Mouse (Mus musculus) neural tube, embryonic 15.5 days (tissue): ENCODE measurements around the gene Ccdc144b. TPM values are rescaled to one million over a fixed set of nuclear protein-coding genes. Genes with fewer than 3 reads are reported as not detected.

Experiments
- ATAC-seq: fragments of 200-750 bp; cut with Nextera tagmentation; 2 replicates; pipeline ENCODE4 v1.8.0; 2017; ENCODE audit warnings: mild to moderate bottlenecking, moderate TSS enrichment, moderate library complexity; ENCODE audit not compliant: low FRiP score
- H3K27ac ChIP-seq: fragments of 300-500 bp; sonication (generic); replicated peaks from 2 replicates; pipeline ENCODE4 v1.5.1; 2015; ENCODE audit warnings: mild to moderate bottlenecking, inconsistent platforms
- H3K27me3 ChIP-seq: fragments of 300-500 bp; sonication (generic); replicated peaks from 2 replicates; pipeline ENCODE4 v1.6.1; 2015; ENCODE audit warnings: inconsistent platforms
- H3K36me3 ChIP-seq: fragments of 300-500 bp; sonication (generic); 2 replicates; pipeline ENCODE4 v1.6.1; 2015; ENCODE audit warnings: inconsistent platforms
- H3K4me1 ChIP-seq: fragments of 300-500 bp; sonication (generic); 2 replicates; pipeline ENCODE4 v1.6.1; 2015; ENCODE audit warnings: inconsistent platforms
- H3K4me2 ChIP-seq: fragments of 300-500 bp; sonication (generic); 2 replicates; pipeline ENCODE4 v1.6.1; 2015; ENCODE audit warnings: inconsistent platforms, mild to moderate bottlenecking, moderate library complexity
- H3K4me3 ChIP-seq: fragments of 300-500 bp; sonication (generic); replicated peaks from 2 replicates; pipeline ENCODE4 v1.5.1; 2015; ENCODE audit warnings: mild to moderate bottlenecking, inconsistent platforms
- H3K9ac ChIP-seq: fragments of 300-500 bp; sonication (generic); replicated peaks from 2 replicates; pipeline ENCODE4 v1.6.1; 2015; ENCODE audit warnings: mild to moderate bottlenecking, inconsistent platforms
- H3K9me3 ChIP-seq: fragments of 300-500 bp; sonication (generic); replicated peaks from 2 replicates; pipeline ENCODE4 v1.6.1; 2016; ENCODE audit warnings: inconsistent platforms
- WGBS: fragments of 180-500 bp; shearing (Covaris S2); methylation state at CpG from one replicate; pipeline ENCODE4 v1.1.7; 2015; ENCODE audit warnings: mixed read lengths; 5-methylcytosine and 5-hydroxymethylcytosine counted together
- polyA plus RNA-seq: library from polyadenylated mRNA; unstranded; fragments of >200 nt; fragmentation: Nextera tagmentation; extraction: Ambion mirVana; gene quantifications from 2 replicates; pipeline ENCODE4 v1.2.1, GENCODE M21; 2015

Ccdc144b gene
- not detected in 2 replicates for polyA plus RNA-seq

GRCm38 (mm10) chr3:36053447-36053846 is at the start of gene Ccdc144b:
TSS of gene Ccdc144b (minus strand) at chr3:36053547.
- Histone ChIP-seq H3K4me3 (no peak within 1 kb of the TSS), H3K9me3 (no peaks in the 10 kb centered on the region), H3K27ac (no peak within 1 kb of the TSS), H3K4me1 (no peaks in the 10 kb centered on the region), H3K36me3 (no peaks in the 10 kb centered on the region), H3K9ac (no peak within 1 kb of the TSS), H3K27me3 (no peaks in the 10 kb centered on the region), H3K4me2 (no peak within 1 kb of the TSS)
- whole genome bisulfite sequencing: 90% methylated on average over 6 of the region's 6 CpGs
- ATAC-seq: no peak

GRCm38 (mm10) chr3:36095371-36095770 is 42.0 kb upstream of the Ccdc144b start:
- Histone ChIP-seq H3K27ac (no peak overlapping the region), H3K4me3 (no peak overlapping the region), H3K36me3 (peaks cover 14% of the 10 kb centered on the region), H3K27me3 (no peaks in the 10 kb centered on the region), H3K9ac (no peak overlapping the region), H3K4me2 (no peak overlapping the region), H3K4me1 (no peaks in the 10 kb centered on the region), H3K9me3 (no peaks in the 10 kb centered on the region)
- ATAC-seq: no peak
- WGBS: 81% methylated on average over 2 of the region's 2 CpGs

DNA sequence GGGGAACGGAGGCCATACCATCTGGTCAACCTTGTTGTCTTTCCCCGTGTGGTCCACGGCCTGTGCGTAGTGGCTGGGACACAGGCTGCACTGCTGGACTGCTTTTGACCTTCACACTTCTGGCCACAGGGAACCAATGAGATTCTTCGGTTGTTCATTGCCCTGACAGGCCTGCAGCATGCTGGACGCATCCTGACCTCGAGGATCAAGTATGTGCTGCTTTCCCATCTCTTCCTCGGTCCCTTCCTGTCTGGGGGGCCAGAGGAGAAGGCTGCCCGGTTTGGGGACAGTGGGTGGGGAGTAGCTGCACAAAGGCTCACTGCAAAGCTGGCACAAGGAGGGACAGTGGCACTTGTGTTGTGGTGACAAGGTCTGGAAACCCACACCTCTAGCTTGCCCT is 34.2 kb upstream of the Ccdc144b start:
- no peak for ATAC-seq
- Histone ChIP-seq H3K4me3 (no peak overlapping the region), H3K27me3 (no peaks in the 10 kb centered on the region), H3K9ac (no peak overlapping the region), H3K9me3 (no peaks in the 10 kb centered on the region), H3K27ac (no peak overlapping the region), H3K4me1 (no peaks in the 10 kb centered on the region), H3K36me3 (peaks cover 87% of the 10 kb centered on the region), H3K4me2 (no peak overlapping the region)
- 97% methylated on average over 9 of the region's 9 CpGs for WGBS

GRCm38 (mm10) chr3:36085394-36085793 is 32.0 kb upstream of the Ccdc144b start:
- Histone ChIP-seq H3K4me2 (no peak overlapping the region), H3K9me3 (no peaks in the 10 kb centered on the region), H3K9ac (no peak overlapping the region), H3K4me3 (no peak overlapping the region), H3K36me3 (peaks cover 95% of the 10 kb centered on the region), H3K27me3 (no peaks in the 10 kb centered on the region), H3K27ac (no peak overlapping the region), H3K4me1 (no peaks in the 10 kb centered on the region)
- no peak for ATAC-seq
- WGBS: 90% methylated on average over 5 of the region's 5 CpGs

- Histone ChIP-seq H3K4me1 (no peaks in the 10 kb centered on the region), H3K4me3 (no peak overlapping the region), H3K36me3 (peaks cover 95% of the 10 kb centered on the region), H3K4me2 (no peak overlapping the region), H3K9ac (no peak overlapping the region), H3K9me3 (no peaks in the 10 kb centered on the region), H3K27ac (no peak overlapping the region), H3K27me3 (no peaks in the 10 kb centered on the region)
- ATAC-seq: no peak
- WGBS: 94% methylated on average over 7 of the region's 7 CpGs
Measured at GRCm38 (mm10) chr3:36083381-36083780, 30.0 kb upstream of the Ccdc144b start.

DNA sequence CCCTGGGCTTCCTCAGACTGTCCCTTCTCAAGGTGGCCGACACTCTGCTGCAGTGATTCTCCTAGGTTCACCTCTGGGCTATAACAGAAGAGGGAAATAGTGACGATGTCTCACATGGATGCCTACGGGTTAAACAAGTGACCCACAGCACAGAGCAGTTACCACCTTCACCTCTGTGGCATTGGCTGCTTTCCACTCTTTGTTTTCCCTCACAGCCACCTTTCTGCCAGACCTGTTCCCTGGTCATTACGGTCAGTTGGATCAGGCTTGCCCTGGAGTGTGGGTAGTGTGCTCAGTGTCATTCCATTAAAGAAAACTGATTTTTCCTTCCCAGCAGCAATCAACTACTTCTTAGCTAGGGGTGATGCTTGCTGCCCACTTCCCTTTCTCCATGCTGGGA is 29.5 kb upstream of the Ccdc144b start:
- Histone ChIP-seq H3K36me3 (peaks cover 95% of the 10 kb centered on the region), H3K4me2 (no peak overlapping the region), H3K27ac (no peak overlapping the region), H3K27me3 (no peaks in the 10 kb centered on the region), H3K9me3 (no peaks in the 10 kb centered on the region), H3K4me1 (no peaks in the 10 kb centered on the region), H3K9ac (no peak overlapping the region), H3K4me3 (no peak overlapping the region)
- WGBS: 98% methylated on average over 4 of the region's 4 CpGs
- no peak for ATAC-seq

DNA sequence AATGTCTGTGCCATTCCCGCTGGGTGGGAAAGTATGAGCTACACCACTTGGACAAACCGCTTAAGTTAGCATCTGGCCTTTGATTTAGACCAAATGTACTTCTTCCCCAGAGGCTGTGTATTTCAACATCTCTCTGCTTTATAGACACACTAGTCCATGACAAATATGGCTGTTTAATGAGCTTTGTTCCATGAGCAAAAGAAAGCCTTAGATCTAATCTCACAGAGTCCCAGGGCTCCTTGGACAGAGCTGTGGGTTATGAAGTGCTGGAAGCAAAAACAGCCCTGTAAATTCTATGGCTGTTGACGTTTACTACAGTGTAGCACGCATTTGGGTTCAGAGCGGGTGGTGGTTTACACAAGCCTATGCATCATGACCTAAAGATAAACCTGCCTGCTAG is 27.4 kb upstream of the Ccdc144b start:
- 94% methylated on average over 5 of the region's 5 CpGs for WGBS
- H3K4me3 ChIP-seq: no peak overlapping the region
- H3K9ac ChIP-seq: no peak overlapping the region
- peaks cover 95% of the 10 kb centered on the region for H3K36me3 ChIP-seq
- no peaks in the 10 kb centered on the region for H3K9me3 ChIP-seq
- no peaks in the 10 kb centered on the region for H3K4me1 ChIP-seq
- no peak for ATAC-seq
- H3K27me3 ChIP-seq: no peaks in the 10 kb centered on the region
- H3K27ac ChIP-seq: no peak overlapping the region
- H3K4me2 ChIP-seq: no peak overlapping the region

DNA sequence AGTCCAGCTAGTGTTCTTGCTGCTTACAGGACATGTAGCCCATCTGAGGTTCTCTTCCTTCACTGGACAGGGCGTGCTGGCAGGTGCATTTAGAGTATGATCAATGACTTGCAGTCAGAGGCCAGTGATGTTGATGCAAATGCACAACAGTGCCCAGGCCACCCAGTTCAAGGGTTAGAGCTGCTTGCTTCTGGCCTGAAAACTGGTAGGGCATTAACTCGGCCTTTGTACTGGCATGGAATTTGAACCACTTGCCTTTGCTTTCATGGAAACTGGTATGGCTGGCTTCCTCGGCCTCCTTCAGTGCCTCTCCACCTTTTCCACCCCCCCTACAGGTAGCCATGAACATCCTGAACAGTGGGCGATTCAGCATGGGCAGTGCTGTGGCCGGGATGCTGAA is 26.5 kb upstream of the Ccdc144b start:
- no peak for ATAC-seq
- Histone ChIP-seq H3K4me3 (no peak overlapping the region), H3K9me3 (no peaks in the 10 kb centered on the region), H3K4me1 (no peaks in the 10 kb centered on the region), H3K27me3 (no peaks in the 10 kb centered on the region), H3K9ac (no peak overlapping the region), H3K27ac (no peak overlapping the region), H3K36me3 (peaks cover 96% of the 10 kb centered on the region), H3K4me2 (no peak overlapping the region)
- 90% methylated on average over 5 of the region's 5 CpGs for WGBS

DNA sequence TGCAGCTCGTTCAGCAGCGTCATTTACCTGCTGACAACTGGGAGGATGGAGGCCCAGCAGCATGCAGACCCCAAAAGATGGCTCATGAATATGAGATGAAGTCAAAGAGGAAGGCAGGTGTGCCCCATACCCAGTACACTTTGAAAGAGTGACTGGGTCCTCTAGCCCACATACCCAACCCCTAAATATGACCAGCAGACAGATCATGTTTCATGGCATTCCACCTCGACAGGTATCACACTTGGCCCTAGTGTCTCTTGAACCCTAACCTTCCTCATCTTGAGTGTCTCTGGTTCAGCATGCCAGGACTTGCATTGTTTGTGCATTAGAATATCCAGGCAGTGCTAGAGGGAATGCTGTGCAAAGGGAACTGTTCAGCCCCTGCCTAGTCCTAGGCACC is 24.0 kb upstream of the Ccdc144b start:
- no peak for ATAC-seq
- H3K27me3 ChIP-seq: no peaks in the 10 kb centered on the region
- WGBS: 97% methylated on average over 3 of the region's 3 CpGs
- no peak overlapping the region for H3K27ac ChIP-seq
- no peaks in the 10 kb centered on the region for H3K4me1 ChIP-seq
- no peak overlapping the region for H3K4me2 ChIP-seq
- no peaks in the 10 kb centered on the region for H3K9me3 ChIP-seq
- H3K9ac ChIP-seq: no peak overlapping the region
- H3K4me3 ChIP-seq: no peak overlapping the region
- peaks cover 92% of the 10 kb centered on the region for H3K36me3 ChIP-seq

DNA sequence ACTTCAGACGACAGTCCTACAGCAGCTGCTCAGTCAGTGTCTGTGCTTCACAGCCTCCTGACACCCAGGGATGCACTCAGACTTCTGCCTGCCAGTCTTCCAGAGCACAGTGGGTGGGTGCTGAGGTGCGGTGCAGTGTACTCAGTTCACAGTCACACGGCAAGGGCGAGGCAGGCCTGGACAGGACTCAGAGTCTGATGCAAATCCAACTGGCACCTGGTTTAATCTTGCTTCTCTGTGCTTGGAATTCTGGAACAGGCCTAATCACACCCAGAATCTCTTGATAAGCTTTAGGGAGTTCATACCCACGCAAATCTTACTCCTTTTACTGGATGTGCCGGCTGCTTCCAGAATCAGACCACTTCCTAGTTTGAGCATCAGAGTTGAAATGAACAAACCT is 22.1 kb upstream of the Ccdc144b start:
- Histone ChIP-seq H3K4me3 (no peak overlapping the region), H3K27ac (no peak overlapping the region), H3K9ac (no peak overlapping the region), H3K27me3 (no peaks in the 10 kb centered on the region), H3K4me2 (no peak overlapping the region), H3K4me1 (no peaks in the 10 kb centered on the region), H3K9me3 (no peaks in the 10 kb centered on the region), H3K36me3 (peaks cover 82% of the 10 kb centered on the region)
- 97% methylated on average over 6 of the region's 6 CpGs for WGBS
- ATAC-seq: no peak

- no peak for ATAC-seq
- WGBS: 96% methylated on average over 6 of the region's 6 CpGs
- H3K27me3 ChIP-seq: no peaks in the 10 kb centered on the region
- no peaks in the 10 kb centered on the region for H3K9me3 ChIP-seq
- no peak overlapping the region for H3K4me3 ChIP-seq
- H3K4me2 ChIP-seq: no peak overlapping the region
- no peak overlapping the region for H3K9ac ChIP-seq
- peaks cover 78% of the 10 kb centered on the region for H3K36me3 ChIP-seq
- no peak overlapping the region for H3K27ac ChIP-seq
- no peaks in the 10 kb centered on the region for H3K4me1 ChIP-seq
Measured at GRCm38 (mm10) chr3:36074231-36074630, 20.9 kb upstream of the Ccdc144b start.

DNA sequence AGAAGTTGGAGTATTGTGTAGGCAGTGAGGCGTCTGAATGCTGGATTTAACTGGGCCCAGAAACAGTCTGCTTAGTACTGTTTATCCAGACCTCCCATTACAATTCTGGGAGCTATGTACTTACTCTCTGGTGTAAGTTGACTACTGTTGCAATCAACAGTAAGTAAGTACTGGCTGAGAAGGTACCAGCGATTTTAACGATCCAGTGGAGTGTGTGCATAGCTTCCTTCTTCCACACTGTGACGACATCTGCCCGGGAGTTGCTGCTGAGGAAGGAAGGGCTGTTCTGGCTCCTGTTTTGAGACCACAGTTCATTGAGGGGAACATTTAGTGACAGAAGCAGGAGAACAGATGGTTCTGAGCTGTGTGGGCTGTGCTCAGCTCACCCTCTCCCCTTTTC is 17.7 kb upstream of the Ccdc144b start:
- no peak overlapping the region for H3K9ac ChIP-seq
- no peak overlapping the region for H3K4me3 ChIP-seq
- ATAC-seq: no peak
- no peak overlapping the region for H3K4me2 ChIP-seq
- H3K27ac ChIP-seq: no peak overlapping the region
- H3K36me3 ChIP-seq: peaks cover 53% of the 10 kb centered on the region
- H3K9me3 ChIP-seq: no peaks in the 10 kb centered on the region
- WGBS: 91% methylated on average over 5 of the region's 5 CpGs
- H3K27me3 ChIP-seq: no peaks in the 10 kb centered on the region
- H3K4me1 ChIP-seq: peaks cover 25% of the 10 kb centered on the region

- WGBS: 100% methylated on average over 4 of the region's 4 CpGs
- Histone ChIP-seq H3K36me3 (peaks cover 46% of the 10 kb centered on the region), H3K4me1 (peaks cover 26% of the 10 kb centered on the region), H3K27me3 (no peaks in the 10 kb centered on the region), H3K4me2 (no peak overlapping the region), H3K9me3 (no peaks in the 10 kb centered on the region), H3K27ac (no peak overlapping the region), H3K4me3 (no peak overlapping the region), H3K9ac (no peak overlapping the region)
- no peak for ATAC-seq
Measured at GRCm38 (mm10) chr3:36070436-36070835, 17.1 kb upstream of the Ccdc144b start.
